Mouse (Mus musculus): ENCODE results near the gene Snx11. TPM values are rescaled to one million over a fixed set of nuclear protein-coding genes. Genes with fewer than 3 reads are reported as not detected.

Snx11 gene
- polyA plus RNA-seq, 1 experiment from 2014 or later: 8.0 TPM

GRCm38 (mm10) chr11:96764511-96765350 is 12.6 kb downstream of the Snx11 start:
- no peaks in the 10 kb centered on the region for H3K27me3 ChIP-seq (replicated peaks; ENCODE audit: control insufficient read depth, insufficient read depth, low read length)
- H3K27ac ChIP-seq (ENCODE audit: low read depth): no peak overlapping the region
- H3K9me3 ChIP-seq (ENCODE audit: control insufficient read depth, low read length): no peaks in the 10 kb centered on the region
- H3K4me1 ChIP-seq (replicated peaks; ENCODE audit: control insufficient read depth, insufficient read depth, low read length): no peaks in the 10 kb centered on the region; the same call in 1 of the 2 replicates
- no peak overlapping the region for H3K9ac ChIP-seq (ENCODE audit: low read length)
- no peak overlapping the region for H3K4me2 ChIP-seq (ENCODE audit: low read length)
- ATAC-seq (replicated peaks; ENCODE audit: low FRiP score, low TSS enrichment, low read depth) (no peak), DNase-seq (ENCODE audit: low spot score) (no peak)
- no peak overlapping the region for H3K4me3 ChIP-seq (ENCODE audit: low read depth, low read length)
- H3K36me3 ChIP-seq (ENCODE audit: control insufficient read depth, insufficient read depth, low read length): peaks cover 17% of the 10 kb centered on the region
- 44% methylated on average over 13 of the region's 13 CpGs for WGBS

GRCm38 (mm10) chr11:96762742-96763470 is 14.5 kb downstream of the Snx11 start:
- no peak overlapping the region for H3K9ac ChIP-seq (ENCODE audit: low read length)
- no peak overlapping the region for H3K4me3 ChIP-seq (ENCODE audit: low read depth, low read length)
- no peaks in the 10 kb centered on the region for H3K36me3 ChIP-seq (ENCODE audit: control insufficient read depth, insufficient read depth, low read length)
- H3K27me3 ChIP-seq (replicated peaks; ENCODE audit: control insufficient read depth, insufficient read depth, low read length): no peaks in the 10 kb centered on the region
- WGBS: 66% methylated on average over 15 of the region's 15 CpGs
- ATAC-seq (replicated peaks; ENCODE audit: low FRiP score, low TSS enrichment, low read depth): no peak
- no peak for DNase-seq (ENCODE audit: low spot score)
- no peaks in the 10 kb centered on the region for H3K9me3 ChIP-seq (ENCODE audit: control insufficient read depth, low read length)
- no peaks in the 10 kb centered on the region; the same call in 1 of the 2 replicates for H3K4me1 ChIP-seq (replicated peaks; ENCODE audit: control insufficient read depth, insufficient read depth, low read length)
- H3K27ac ChIP-seq (ENCODE audit: low read depth): no peak overlapping the region
- H3K4me2 ChIP-seq (ENCODE audit: low read length): no peak overlapping the region

- 58% methylated on average over 7 of the region's 7 CpGs for WGBS
- DNase-seq (ENCODE audit: low spot score): no peak
Measured at GRCm38 (mm10) chr11:96761984-96762383, 15.4 kb downstream of the Snx11 start.

GRCm38 (mm10) chr11:96760042-96760441 is 17.3 kb downstream of the Snx11 start:
- Histone ChIP-seq H3K27me3 (replicated peaks; ENCODE audit: control insufficient read depth, insufficient read depth, low read length) (no peaks in the 10 kb centered on the region), H3K4me3 (ENCODE audit: low read depth, low read length) (no peak overlapping the region), H3K9me3 (ENCODE audit: control insufficient read depth, low read length) (no peaks in the 10 kb centered on the region), H3K36me3 (ENCODE audit: control insufficient read depth, insufficient read depth, low read length) (no peaks in the 10 kb centered on the region), H3K27ac (ENCODE audit: low read depth) (no peak overlapping the region), H3K4me1 (replicated peaks; ENCODE audit: control insufficient read depth, insufficient read depth, low read length) (no peaks in the 10 kb centered on the region; the same call in 1 of the 2 replicates), H3K9ac (ENCODE audit: low read length) (no peak overlapping the region), H3K4me2 (ENCODE audit: low read length) (no peak overlapping the region)
- ATAC-seq (replicated peaks; ENCODE audit: low FRiP score, low TSS enrichment, low read depth) (no peak), DNase-seq (ENCODE audit: low spot score) (no peak)
- WGBS: 47% methylated on average over 3 of the region's 3 CpGs

More at GRCm38 (mm10) chr11:96761984-96762383, 15.4 kb downstream of the Snx11 start:
- Histone ChIP-seq H3K27ac (ENCODE audit: low read depth) (no peak overlapping the region), H3K4me1 (replicated peaks; ENCODE audit: control insufficient read depth, insufficient read depth, low read length) (no peaks in the 10 kb centered on the region; the same call in 1 of the 2 replicates), H3K9ac (ENCODE audit: low read length) (no peak overlapping the region), H3K4me3 (ENCODE audit: low read depth, low read length) (no peak overlapping the region), H3K9me3 (ENCODE audit: control insufficient read depth, low read length) (no peaks in the 10 kb centered on the region), H3K27me3 (replicated peaks; ENCODE audit: control insufficient read depth, insufficient read depth, low read length) (no peaks in the 10 kb centered on the region), H3K4me2 (ENCODE audit: low read length) (no peak overlapping the region), H3K36me3 (ENCODE audit: control insufficient read depth, insufficient read depth, low read length) (no peaks in the 10 kb centered on the region)
- no peak for ATAC-seq (replicated peaks; ENCODE audit: low FRiP score, low TSS enrichment, low read depth)

- Histone ChIP-seq H3K4me2 (ENCODE audit: low read length) (no peak overlapping the region), H3K9me3 (ENCODE audit: control insufficient read depth, low read length) (no peaks in the 10 kb centered on the region), H3K4me1 (replicated peaks; ENCODE audit: control insufficient read depth, insufficient read depth, low read length) (no peaks in the 10 kb centered on the region), H3K27ac (ENCODE audit: low read depth) (no peak overlapping the region), H3K27me3 (replicated peaks; ENCODE audit: control insufficient read depth, insufficient read depth, low read length) (no peaks in the 10 kb centered on the region), H3K36me3 (ENCODE audit: control insufficient read depth, insufficient read depth, low read length) (no peaks in the 10 kb centered on the region), H3K4me3 (ENCODE audit: low read depth, low read length) (no peak overlapping the region), H3K9ac (ENCODE audit: low read length) (no peak overlapping the region)
- DNase-seq (ENCODE audit: low spot score) (no peak), ATAC-seq (replicated peaks; ENCODE audit: low FRiP score, low TSS enrichment, low read depth) (no peak)
- WGBS: 76% methylated on average over 5 of the region's 5 CpGs
Measured at GRCm38 (mm10) chr11:96758402-96758801, 19.0 kb downstream of the Snx11 start.

- 56% methylated on average over 4 of the region's 4 CpGs for WGBS
- no peak overlapping the region for H3K4me2 ChIP-seq (ENCODE audit: low read length)
- H3K9me3 ChIP-seq (ENCODE audit: control insufficient read depth, low read length): no peaks in the 10 kb centered on the region
- no peaks in the 10 kb centered on the region for H3K4me1 ChIP-seq (replicated peaks; ENCODE audit: control insufficient read depth, insufficient read depth, low read length)
- no peak for DNase-seq (ENCODE audit: low spot score)
- no peaks in the 10 kb centered on the region for H3K27me3 ChIP-seq (replicated peaks; ENCODE audit: control insufficient read depth, insufficient read depth, low read length)
- H3K4me3 ChIP-seq (ENCODE audit: low read depth, low read length): no peak overlapping the region
- no peaks in the 10 kb centered on the region for H3K36me3 ChIP-seq (ENCODE audit: control insufficient read depth, insufficient read depth, low read length)
- no peak overlapping the region for H3K9ac ChIP-seq (ENCODE audit: low read length)
- ATAC-seq (replicated peaks; ENCODE audit: low FRiP score, low TSS enrichment, low read depth): no peak
- H3K27ac ChIP-seq (ENCODE audit: low read depth): no peak overlapping the region
Measured at GRCm38 (mm10) chr11:96757421-96757820, 19.9 kb downstream of the Snx11 start.

GRCm38 (mm10) chr11:96755298-96755697 is 22.1 kb downstream of the Snx11 start:
- WGBS: 96% methylated on average over 2 of the region's 2 CpGs

GRCm38 (mm10) chr11:96747555-96747954 is 29.8 kb downstream of the Snx11 start:
- DNase-seq (ENCODE audit: low spot score): no peak
- H3K4me2 ChIP-seq (ENCODE audit: low read length): no peak overlapping the region
- no peaks in the 10 kb centered on the region for H3K27me3 ChIP-seq (replicated peaks; ENCODE audit: control insufficient read depth, insufficient read depth, low read length)
- H3K4me1 ChIP-seq (replicated peaks; ENCODE audit: control insufficient read depth, insufficient read depth, low read length): peaks cover 6% of the 10 kb centered on the region; the same call in 1 of the 2 replicates
- H3K4me3 ChIP-seq (ENCODE audit: low read depth, low read length): no peak overlapping the region
- H3K36me3 ChIP-seq (ENCODE audit: control insufficient read depth, insufficient read depth, low read length): no peaks in the 10 kb centered on the region
- no peaks in the 10 kb centered on the region for H3K9me3 ChIP-seq (ENCODE audit: control insufficient read depth, low read length)
- 41% methylated on average over 3 of the region's 3 CpGs for WGBS
- H3K9ac ChIP-seq (ENCODE audit: low read length): no peak overlapping the region
- no peak overlapping the region for H3K27ac ChIP-seq (ENCODE audit: low read depth)
- no peak for ATAC-seq (replicated peaks; ENCODE audit: low FRiP score, low TSS enrichment, low read depth)

More at GRCm38 (mm10) chr11:96755298-96755697, 22.1 kb downstream of the Snx11 start:
- H3K4me2 ChIP-seq (ENCODE audit: low read length): no peak overlapping the region
- H3K27me3 ChIP-seq (replicated peaks; ENCODE audit: control insufficient read depth, insufficient read depth, low read length): no peaks in the 10 kb centered on the region
- H3K4me3 ChIP-seq (ENCODE audit: low read depth, low read length): no peak overlapping the region
- H3K4me1 ChIP-seq (replicated peaks; ENCODE audit: control insufficient read depth, insufficient read depth, low read length): no peaks in the 10 kb centered on the region
- H3K27ac ChIP-seq (ENCODE audit: low read depth): no peak overlapping the region
- no peaks in the 10 kb centered on the region for H3K36me3 ChIP-seq (ENCODE audit: control insufficient read depth, insufficient read depth, low read length)
- ATAC-seq (replicated peaks; ENCODE audit: low FRiP score, low TSS enrichment, low read depth): no peak
- DNase-seq (ENCODE audit: low spot score): no peak
- no peaks in the 10 kb centered on the region for H3K9me3 ChIP-seq (ENCODE audit: control insufficient read depth, low read length)
- H3K9ac ChIP-seq (ENCODE audit: low read length): no peak overlapping the region

Measured in intestine, embryonic 14.5 days (tissue).